Mouse (Mus musculus): ENCODE data around the gene Gm7579. TPM values are rescaled to one million over a fixed set of nuclear protein-coding genes. Genes with fewer than 3 reads are reported as not detected.

Gene Gm7579
- polyA plus RNA-seq, 2 experiments from 2014 or later, result not detected

Other genes with a start within 250 kb of the Gm7579 start
- 10 to 100 TPM; 63.0 to 78.7 TPM for gene Mob2, start 150.8 kb upstream of the Gm7579 start, polyA plus RNA-seq (2017; shearing (Covaris generic))
- gene Dusp8, start 116.0 kb upstream of the Gm7579 start, polyA plus RNA-seq (2017; shearing (Covaris generic)), result under 1 TPM in 1 of 2 experiments, not detected in 1; 0.17 TPM
- gene Gm45618, start 91.1 kb upstream of the Gm7579 start, polyA plus RNA-seq (2017; shearing (Covaris generic)), result not detected
- not detected for gene Gm39115, start 75.8 kb upstream of the Gm7579 start, polyA plus RNA-seq (2017; shearing (Covaris generic))
- gene Gm45337, start 67.3 kb upstream of the Gm7579 start, polyA plus RNA-seq (2017; shearing (Covaris generic)), result not detected
- gene Gm29735, start 54.7 kb upstream of the Gm7579 start, polyA plus RNA-seq (2017; shearing (Covaris generic)), result not detected
- gene Gm4553, start 46.1 kb upstream of the Gm7579 start, polyA plus RNA-seq (2017; shearing (Covaris generic)), result not detected
- not detected for gene Krtap5-2, start 35.9 kb upstream of the Gm7579 start, polyA plus RNA-seq (2017; shearing (Covaris generic))
- not detected for gene Gm10153, start 21.5 kb upstream of the Gm7579 start, polyA plus RNA-seq (2017; shearing (Covaris generic))
- not detected for gene Krtap5-3, start 10.5 kb upstream of the Gm7579 start, polyA plus RNA-seq (2017; shearing (Covaris generic))
- not detected for gene Krtap5-5, start 18.1 kb downstream of the Gm7579 start, polyA plus RNA-seq (2017; shearing (Covaris generic))
- not detected for gene Gm40460, start 29.2 kb downstream of the Gm7579 start, polyA plus RNA-seq (2017; shearing (Covaris generic))
- not detected for gene Gm2431, start 46.5 kb downstream of the Gm7579 start, polyA plus RNA-seq (2017; shearing (Covaris generic))
- gene Gm4559, start 62.5 kb downstream of the Gm7579 start, polyA plus RNA-seq (2017; shearing (Covaris generic)), result not detected
- not detected for gene Krtap5-1, start 85.3 kb downstream of the Gm7579 start, polyA plus RNA-seq (2017; shearing (Covaris generic))
- gene Krtap5-4, start 91.7 kb downstream of the Gm7579 start, polyA plus RNA-seq (2017; shearing (Covaris generic)), result not detected
- under 1 TPM in 1 of 2 experiments, not detected in 1; 0.91 TPM for gene Ifitm10, start 161.9 kb downstream of the Gm7579 start, polyA plus RNA-seq (2017; shearing (Covaris generic))
- not detected for gene Gm49369, start 170.8 kb downstream of the Gm7579 start, polyA plus RNA-seq (2017; shearing (Covaris generic))
- 100 to 1,000 TPM; 277 to 325 TPM for gene Ctsd, start 176.2 kb downstream of the Gm7579 start, polyA plus RNA-seq (2017; shearing (Covaris generic))
- not detected for gene Syt8, start 223.0 kb downstream of the Gm7579 start, polyA plus RNA-seq (2017; shearing (Covaris generic))
- gene Tnni2, start 229.9 kb downstream of the Gm7579 start, polyA plus RNA-seq (2017; shearing (Covaris generic)), result not detected
- 1,000 to 10,000 TPM; 1,098 to 1,582 TPM for gene Lsp1, start 248.9 kb downstream of the Gm7579 start, polyA plus RNA-seq (2017; shearing (Covaris generic))

Measured in CD4-positive, CD25-positive, alpha-beta regulatory T cell, adult 4 months (primary cell).